Mouse (Mus musculus) monocyte, adult 2 months (primary cell): ENCODE data around the gene C1s1.
A peak's percentile ranks its signal among the peaks of the same experiment; 100 is the strongest.
"Not testable (repeated sequence)": the region's sequence is repeated elsewhere in the genome, so short reads cannot be mapped to it uniquely, and the experiment has no call there.

ENCODE experiments used
- DNase-seq, 2 experiments: peaks; one replicate each; pipeline ENCODE4 v3.0.0; 2022; ENCODE audit warnings: low spot score in 2 of 2, low read depth in 1 of 2

The C1s1 gene

DNA sequence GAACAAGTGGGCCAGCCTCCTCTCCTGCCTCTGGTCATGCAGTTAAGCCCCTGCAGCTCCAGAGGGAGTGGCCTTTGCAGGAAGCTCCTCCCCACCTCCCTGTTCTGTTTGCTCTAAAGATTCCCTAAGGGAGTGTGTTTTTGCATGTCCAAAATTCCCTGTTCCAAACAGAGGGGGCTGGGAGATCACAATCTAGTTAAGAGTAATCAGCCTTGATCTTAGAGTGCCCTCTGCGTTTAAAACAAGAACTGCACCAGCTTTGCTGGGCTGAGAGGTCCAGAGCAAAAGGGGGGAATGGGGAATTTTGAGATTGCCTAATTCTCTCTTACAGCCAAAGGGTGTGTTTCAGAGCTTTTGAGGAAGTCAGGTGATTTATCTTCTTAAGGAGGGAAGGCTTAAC is at the start of gene C1s1:
TSS of gene C1s1 (minus strand) at position 76 of the 400 bp plus-strand sequence.
- DNase-seq = peak; percentile 12 to 24

DNA sequence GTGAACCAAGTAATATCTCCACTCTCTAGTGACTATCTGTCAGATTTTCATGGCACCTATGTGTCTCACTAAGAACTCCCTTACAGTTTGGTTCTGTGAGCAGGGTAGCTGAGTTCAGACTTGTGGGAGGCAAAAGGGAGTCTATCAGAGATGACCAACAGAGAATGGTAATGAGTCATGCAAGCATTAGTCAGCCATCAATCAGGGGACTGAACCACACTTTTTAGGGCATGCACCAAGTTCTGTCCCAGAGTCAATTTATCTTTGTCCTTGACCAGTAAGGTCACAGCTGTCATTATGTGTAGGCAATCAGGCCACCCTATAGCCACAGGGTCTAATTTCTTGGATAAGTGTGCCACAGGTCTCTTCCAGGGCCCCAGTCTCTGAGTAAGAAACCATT is 46.6 kb upstream of the C1s1 start:
- no peak for DNase-seq

DNA sequence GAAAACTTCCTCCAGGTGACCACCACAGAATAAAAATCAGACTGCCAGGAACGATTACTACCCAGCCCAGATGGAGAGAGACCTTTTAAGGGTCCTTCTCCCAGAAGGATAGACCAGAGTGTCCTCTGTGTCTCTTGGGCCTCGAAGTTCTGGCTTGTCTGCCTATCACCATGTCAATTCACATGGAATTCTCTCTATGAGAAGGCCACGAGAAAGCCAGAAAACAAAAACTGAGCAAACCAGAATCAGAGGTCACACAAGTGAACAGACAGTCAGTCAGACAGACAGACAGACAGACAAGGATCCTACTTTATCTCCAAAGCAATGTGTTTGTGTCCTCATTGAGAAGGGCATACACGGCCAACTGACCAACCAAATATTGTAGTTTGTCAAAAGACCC is 44.1 kb upstream of the C1s1 start:
- no peak for DNase-seq

- DNase-seq = no peak
Measured at GRCm38 (mm10) chr6:124585761-124586160, 43.6 kb upstream of the C1s1 start.

GRCm38 (mm10) chr6:124584935-124585334 is 42.8 kb upstream of the C1s1 start:
- no peak for DNase-seq

- no peak for DNase-seq
Measured at GRCm38 (mm10) chr6:124582231-124582630, 40.1 kb upstream of the C1s1 start.

GRCm38 (mm10) chr6:124580155-124580554 is 38.0 kb upstream of the C1s1 start:
- not testable (repeated sequence) for DNase-seq

GRCm38 (mm10) chr6:124575155-124575678 is 33.1 kb upstream of the C1s1 start:
- DNase-seq = not testable (repeated sequence)

DNA sequence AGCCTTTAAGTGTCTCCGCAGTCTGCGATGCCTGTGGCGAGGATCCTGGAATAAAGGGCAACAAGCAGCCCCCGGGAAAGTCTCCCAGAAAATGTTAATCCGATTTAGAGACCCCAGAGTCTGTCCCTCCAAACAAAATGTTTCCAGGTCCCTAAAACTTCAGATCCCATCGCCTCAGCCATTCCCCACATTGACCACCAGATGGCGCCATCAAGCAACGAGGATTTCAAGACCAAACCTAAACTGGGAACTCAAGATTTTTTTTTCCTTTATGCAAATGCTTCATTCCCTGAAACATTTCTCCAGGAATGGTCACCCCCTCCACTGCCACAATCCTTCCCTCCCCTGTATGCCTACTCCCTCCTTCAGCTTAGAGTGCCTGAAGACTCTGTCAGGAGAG is 27.9 kb upstream of the C1s1 start, which contains the start of gene C1rb:
TSS of gene C1rb (plus strand) at position 269 of the 400 bp plus-strand sequence.
- peak; percentile 13 to 40 for DNase-seq

DNA sequence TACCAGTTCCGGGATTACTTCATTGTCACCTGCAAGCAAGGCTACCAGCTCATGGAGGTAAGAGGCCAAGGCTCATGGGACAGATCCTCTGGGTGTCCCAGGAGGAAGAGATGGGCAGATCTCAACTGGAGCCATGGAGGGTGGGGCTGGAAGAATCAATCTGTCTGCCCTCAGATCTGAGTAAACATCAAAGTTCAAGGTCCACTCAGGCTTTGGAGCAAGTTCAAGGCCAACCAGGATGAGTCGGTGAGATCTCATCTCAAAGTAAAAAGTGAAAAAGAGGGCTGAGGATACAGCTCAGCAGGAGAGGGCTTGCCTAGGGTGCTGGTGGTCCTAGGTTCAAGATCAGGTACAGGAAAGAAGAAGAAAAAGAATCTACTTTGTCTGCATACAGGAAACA is 19.5 kb upstream of the C1s1 start:
- not testable (repeated sequence) for DNase-seq

DNA sequence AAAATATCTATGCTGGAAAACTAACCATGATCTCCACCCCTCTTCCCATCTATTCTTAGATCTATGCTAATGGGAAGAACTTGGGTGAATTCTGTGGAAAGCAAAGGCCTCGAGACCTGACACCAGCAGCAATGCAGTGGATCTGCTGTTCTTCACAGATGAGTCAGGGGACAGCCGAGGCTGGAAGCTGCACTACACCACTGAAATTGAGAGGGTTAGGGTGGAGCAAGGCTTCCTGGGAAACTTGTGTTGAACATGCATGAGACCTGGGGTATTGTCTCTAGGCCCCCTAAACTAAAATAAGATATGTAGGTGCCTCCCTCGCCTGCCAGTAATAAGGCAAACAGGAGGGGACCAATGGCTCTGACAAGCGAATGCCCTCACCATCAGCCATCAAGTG is 19.0 kb upstream of the C1s1 start:
- DNase-seq = not testable (repeated sequence)

- not testable (repeated sequence) for DNase-seq
Measured at GRCm38 (mm10) chr6:124555956-124556355, 13.8 kb upstream of the C1s1 start.

GRCm38 (mm10) chr6:124552766-124553165 is 10.6 kb upstream of the C1s1 start:
- DNase-seq = no peak

GRCm38 (mm10) chr6:124549023-124549550 is 6.9 kb upstream of the C1s1 start:
- DNase-seq = no peak

DNA sequence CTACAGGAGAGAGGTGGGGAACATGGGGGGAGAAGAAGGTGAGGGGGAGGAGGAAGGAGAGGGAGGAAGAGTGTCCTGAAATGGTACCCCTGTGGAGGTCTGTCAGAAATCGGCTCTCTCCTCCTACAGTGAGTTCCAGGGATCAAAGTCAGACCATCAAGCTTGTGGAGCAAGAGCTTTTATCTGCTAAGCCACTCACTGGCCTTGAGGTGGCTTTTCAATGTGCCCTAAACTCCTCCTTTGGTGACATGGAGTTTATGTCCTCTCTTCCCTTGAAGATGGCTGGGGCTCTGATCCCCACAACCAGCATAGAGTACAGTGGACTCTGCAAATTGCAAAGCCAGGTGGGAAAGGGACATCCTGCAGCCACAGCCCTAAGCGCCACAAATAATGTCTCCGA is 5.8 kb upstream of the C1s1 start:
- not testable (repeated sequence) for DNase-seq

GRCm38 (mm10) chr6:124545425-124545824 is 3.3 kb upstream of the C1s1 start:
- no peak for DNase-seq

GRCm38 (mm10) chr6:124544466-124544865 is 2.3 kb upstream of the C1s1 start:
- DNase-seq = no peak

- DNase-seq = not testable (repeated sequence)
Measured at GRCm38 (mm10) chr6:124541176-124541575, 983 bp downstream of the C1s1 start.

DNA sequence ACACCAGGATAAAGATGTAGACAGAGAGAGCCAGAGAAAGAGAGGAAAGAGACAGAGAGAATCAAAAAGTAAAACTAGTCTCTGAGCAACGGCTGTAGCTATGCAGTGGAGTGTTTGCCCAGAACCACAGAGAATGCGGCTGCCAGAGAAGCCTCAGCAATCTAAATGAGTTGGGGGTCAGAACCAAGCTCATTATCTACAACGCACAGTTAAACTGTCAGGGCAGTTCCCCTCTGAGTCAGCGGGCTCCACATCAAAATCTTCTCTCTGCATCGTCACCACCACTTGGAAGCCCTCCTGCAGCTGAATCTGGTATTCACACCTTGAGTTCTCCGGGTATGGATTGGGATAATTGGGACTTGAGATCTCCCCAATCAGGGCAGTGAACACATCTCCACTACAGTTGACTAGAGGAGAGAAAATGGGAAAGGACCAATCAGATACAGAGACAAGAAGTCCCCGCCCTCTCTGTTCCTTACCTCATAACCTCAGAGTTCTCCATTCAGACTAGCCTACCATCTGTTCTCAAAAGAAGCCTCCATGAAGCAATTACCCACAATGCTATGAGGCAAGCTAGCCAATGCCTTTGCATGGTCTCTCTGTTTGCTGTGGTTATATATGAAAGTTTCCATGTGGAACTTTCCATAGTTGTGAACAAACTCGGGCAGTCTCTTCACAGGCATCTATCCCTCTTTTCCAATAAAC is 5.9 kb downstream of the C1s1 start:
- not testable (repeated sequence) for DNase-seq

DNA sequence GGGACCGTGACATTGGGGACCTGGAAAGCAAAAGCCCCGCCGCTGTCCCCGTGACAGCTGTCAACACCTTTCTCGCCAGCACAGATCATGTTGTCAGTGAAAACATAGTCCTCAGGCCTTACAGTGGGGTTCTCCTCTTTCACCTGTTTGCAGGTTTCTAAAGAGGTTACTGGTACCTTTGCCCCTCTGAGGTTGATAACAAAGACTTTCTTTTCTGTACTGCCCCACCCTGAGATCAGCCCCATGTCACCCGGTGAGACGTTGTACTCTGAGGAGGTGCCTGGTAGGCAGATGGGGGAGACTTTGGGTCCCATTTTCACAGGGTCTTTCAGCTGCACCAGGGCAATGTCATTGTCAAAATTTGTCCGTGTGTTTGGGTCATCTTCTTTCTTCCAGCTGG is 11.1 kb downstream of the C1s1 start:
- DNase-seq = no peak

DNA sequence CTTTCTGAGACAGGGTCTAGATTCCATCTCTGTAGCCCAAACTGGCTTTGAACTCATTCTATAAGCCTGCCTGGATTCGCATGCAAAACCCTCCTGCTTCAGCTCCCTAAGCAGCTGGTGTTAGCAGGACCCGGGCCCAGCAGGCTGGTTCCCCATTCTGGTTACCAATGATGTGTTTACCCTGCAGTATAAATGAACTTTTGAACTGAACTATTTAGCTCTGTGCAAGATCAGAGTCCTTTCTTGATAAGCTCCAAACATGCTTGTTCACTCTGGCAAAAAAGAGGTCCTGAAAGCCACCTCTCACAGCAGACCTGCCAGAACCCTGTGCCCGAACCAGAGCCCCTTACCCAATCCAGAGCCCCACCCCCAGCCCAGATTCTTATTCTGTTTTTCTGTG is 14.3 kb downstream of the C1s1 start:
- DNase-seq = no peak

GRCm38 (mm10) chr6:124522082-124522481 is 20.1 kb downstream of the C1s1 start:
- not testable (repeated sequence) for DNase-seq

- not testable (repeated sequence) for DNase-seq
Measured at GRCm38 (mm10) chr6:124517733-124518132, 24.4 kb downstream of the C1s1 start.
